In genomic region chr1:87958931-87959330, GRCm38 (mm10) we compare ENCODE assay signal across 18 mouse cellular contexts. TPM values are rescaled to one million over a fixed set of nuclear protein-coding genes. Genes with fewer than 3 reads are reported as not detected.
DNase-seq lines count a peak whose midpoint lies in the region; ATAC-seq and TF ChIP-seq lines count a peak whose summit lies in the region.
"Had no signal": no experiment of that assay in that cellular context is flagged by ENCODE, and none has a peak within 500 bp of the region (broad histone marks: within the 10 kb centered on the region; RNA-seq: fewer than 3 reads in every experiment).

No protein-coding gene starts in this region.

- no peak for DNase-seq in layer of hippocampus, adult 2 months (ENCODE audit: low spot score in 2 of 2)
- DNase-seq in layer of hippocampus, adult 18-20 months (ENCODE audit: low spot score in 2 of 2): no peak
- no peak for DNase-seq in liver, postnatal 0 days
- no peak for DNase-seq in MEL (ENCODE audit: low read depth, low spot score)
- DNase-seq in cerebellum, postnatal 10 days: no peak
- DNase-seq: adrenal gland, postnatal 14 days; cerebellum, adult 18-20 months; cerebellum, adult 9-11 months; heart, postnatal 10 days; heart, postnatal 4 days had no signal

- H3K27ac ChIP-seq in layer of hippocampus, adult 2 months: no peak overlapping the region
- peak overlapping the region; percentile 49; the same call in 1 of the 2 replicates for H3K27ac ChIP-seq in liver, embryonic 15.5 days (replicated peaks)
- H3K27ac ChIP-seq in liver, postnatal 0 days (ENCODE audit: low read depth): no peak overlapping the region
- peak overlapping the region; percentile 99 for H3K27ac ChIP-seq in MEL (ENCODE audit: control insufficient read depth, low read depth, low read length)
- H3K27ac ChIP-seq: embryonic facial prominence, embryonic 10.5 days; forebrain, embryonic 13.5 days; heart, embryonic 10.5 days; hindbrain, embryonic 12.5 days had no signal

- TF ChIP-seq POLR2A in MEL (IDR thresholded peaks at IDR 0.05; ENCODE audit: control insufficient read depth in 1 of 2, insufficient read depth in 1 of 2, low read depth in 1 of 2, low read length in 2 of 2, poor library complexity in 1 of 2): no peak

- 93% methylated on average over 1 of the region's 1 CpGs for whole genome bisulfite sequencing in liver, embryonic 15.5 days (ENCODE audit: insufficient replicate concordance)
- WGBS in liver, postnatal 0 days (ENCODE audit: insufficient replicate concordance): 96% methylated on average over 1 of the region's 1 CpGs

- no peak for ATAC-seq in liver, embryonic 15.5 days (ENCODE audit: insufficient read depth)
- ATAC-seq in liver, postnatal 0 days: no peak
- ATAC-seq: activated CD4-positive, CD25-positive, alpha-beta regulatory T cell, adult 4 months; forebrain, embryonic 13.5 days; hindbrain, embryonic 16.5 days; inflammation-experienced regulatory T-cells, adult 6 months had no signal

- H3K27me3 ChIP-seq in liver, embryonic 15.5 days: no peaks in the 10 kb centered on the region
- H3K27me3 ChIP-seq in liver, postnatal 0 days (ENCODE audit: insufficient read depth, low read length): no peaks in the 10 kb centered on the region
- H3K27me3 ChIP-seq in MEL (ENCODE audit: control insufficient read depth in 1 of 2, insufficient read depth in 2 of 2, low read length in 2 of 2): no peaks in the 10 kb centered on the region
- H3K27me3 ChIP-seq: forebrain, embryonic 13.5 days; hindbrain, embryonic 12.5 days had no signal

- no peak for TF ChIP-seq EP300 in liver, postnatal 0 days (IDR thresholded peaks at IDR 0.05; ENCODE audit: low read depth)
- TF ChIP-seq EP300 in MEL (IDR thresholded peaks at IDR 0.05; ENCODE audit: low read depth in 1 of 2, low read length in 2 of 2): no peak

- no peak overlapping the region for H3K4me2 ChIP-seq in liver, embryonic 15.5 days
- H3K4me2 ChIP-seq in liver, postnatal 0 days (ENCODE audit: low read depth, low read length): no peak overlapping the region
- H3K4me2 ChIP-seq: forebrain, embryonic 13.5 days; hindbrain, embryonic 12.5 days had no signal

- peaks cover 2% of the 10 kb centered on the region; the same call in 1 of the 2 replicates for H3K79me2 ChIP-seq in MEL (ENCODE audit: control insufficient read depth, insufficient read depth, low read length, poor library complexity)

- peaks cover 33% of the 10 kb centered on the region for H3K4me1 ChIP-seq in liver, embryonic 15.5 days (replicated peaks)
- H3K4me1 ChIP-seq in liver, postnatal 0 days (ENCODE audit: insufficient read depth): peaks cover 22% of the 10 kb centered on the region
- H3K4me1 ChIP-seq in MEL (ENCODE audit: control insufficient read depth in 1 of 2, insufficient read depth in 2 of 2, low read length in 2 of 2): peaks cover 21 to 31% of the 10 kb centered on the region in 2 experiments
- H3K4me1 ChIP-seq: embryonic facial prominence, embryonic 10.5 days; forebrain, embryonic 13.5 days; hindbrain, embryonic 12.5 days had no signal

- no peak for TF ChIP-seq RAD21 in MEL (IDR thresholded peaks at IDR 0.05; ENCODE audit: low read depth, low read length)

- H3K36me3 ChIP-seq in liver, embryonic 15.5 days (replicated peaks): peaks cover 35% of the 10 kb centered on the region
- peaks cover 35% of the 10 kb centered on the region for H3K36me3 ChIP-seq in liver, postnatal 0 days (replicated peaks; ENCODE audit: insufficient read depth, low read length)
- peaks cover 3 to 47% of the 10 kb centered on the region in 2 experiments for H3K36me3 ChIP-seq in MEL (ENCODE audit: control insufficient read depth in 1 of 2, insufficient read depth in 2 of 2, low read length in 2 of 2)

- no peak overlapping the region for H3K9ac ChIP-seq in liver, embryonic 15.5 days
- no peak overlapping the region for H3K9ac ChIP-seq in liver, postnatal 0 days (replicated peaks)
- peak overlapping the region; percentile 71 for H3K9ac ChIP-seq in MEL (ENCODE audit: control insufficient read depth, low read depth, low read length, poor library complexity, severe bottlenecking)
- H3K9ac ChIP-seq: forebrain, embryonic 13.5 days; hindbrain, embryonic 12.5 days had no signal

- H3K4me3 ChIP-seq in layer of hippocampus, adult 2 months: no peak overlapping the region
- H3K4me3 ChIP-seq in liver, embryonic 15.5 days (replicated peaks): no peak overlapping the region
- H3K4me3 ChIP-seq in liver, postnatal 0 days (ENCODE audit: low read depth, low read length): no peak overlapping the region
- H3K4me3 ChIP-seq in MEL (ENCODE audit: control insufficient read depth in 1 of 2, insufficient read depth in 1 of 2, low read depth in 2 of 2, low read length in 2 of 2): peak overlapping the region; percentile 16 to 37
- H3K4me3 ChIP-seq: embryonic facial prominence, embryonic 10.5 days; forebrain, embryonic 13.5 days; heart, embryonic 10.5 days; hindbrain, embryonic 12.5 days had no signal

- TF ChIP-seq CTCF in layer of hippocampus, adult 2 months (conservative IDR thresholded peaks at IDR 0.05): peak; percentile 64
- TF ChIP-seq CTCF in liver, postnatal 0 days (IDR thresholded peaks at IDR 0.05; ENCODE audit: low read depth): no peak
- TF ChIP-seq CTCF in MEL (IDR thresholded peaks at IDR 0.05 in 2 of 3, conservative IDR thresholded peaks at IDR 0.05 in 1 of 3; ENCODE audit: control insufficient read depth in 1 of 3, insufficient read depth in 1 of 3, low read depth in 2 of 3, low read length in 3 of 3, poor library complexity in 1 of 3, severe bottlenecking in 1 of 3): no peak

- H3K9me3 ChIP-seq in liver, embryonic 15.5 days (replicated peaks): no peaks in the 10 kb centered on the region
- H3K9me3 ChIP-seq in liver, postnatal 0 days (ENCODE audit: low read length): no peaks in the 10 kb centered on the region
- H3K9me3 ChIP-seq in MEL (replicated peaks; ENCODE audit: insufficient read depth, low read length): no peaks in the 10 kb centered on the region
- H3K9me3 ChIP-seq: embryonic facial prominence, embryonic 10.5 days; forebrain, embryonic 13.5 days; heart, embryonic 10.5 days; hindbrain, embryonic 12.5 days had no signal

TF ChIP-seq in MEL, 35 proteins besides CTCF, POLR2A, EP300 and RAD21:
- TF ChIP-seq MAFK (IDR thresholded peaks at IDR 0.05; ENCODE audit: borderline replicate concordance, low read depth, low read length): no peak
- TF ChIP-seq USF1 (IDR thresholded peaks at IDR 0.05; ENCODE audit: low read depth, low read length): no peak
- TF ChIP-seq ZNF384 (IDR thresholded peaks at IDR 0.05; ENCODE audit: low read depth, low read length): no peak
- TF ChIP-seq MAX (IDR thresholded peaks at IDR 0.05; ENCODE audit: low read length): no peak
- TF ChIP-seq E2F4 (IDR thresholded peaks at IDR 0.05; ENCODE audit: borderline replicate concordance, low read depth, low read length): no peak
- TF ChIP-seq TBP (IDR thresholded peaks at IDR 0.05; ENCODE audit: low read depth, low read length): no peak
- no peak for TF ChIP-seq CHD1 (IDR thresholded peaks at IDR 0.05; ENCODE audit: low read depth, low read length)
- no peak for TF ChIP-seq GATA1 (IDR thresholded peaks at IDR 0.05; ENCODE audit: low read depth, low read length)
- TF ChIP-seq TCF12 (IDR thresholded peaks at IDR 0.05; ENCODE audit: low read depth, low read length): no peak
- TF ChIP-seq MYB (IDR thresholded peaks at IDR 0.05; ENCODE audit: low read depth, low read length): no peak
- TF ChIP-seq MYC (IDR thresholded peaks at IDR 0.05; ENCODE audit: low read depth, low read length): no peak

RNA-seq across cellular contexts. Expression of gene Usp40, which starts 49.4 kb away (rescaled TPM):
- total RNA-seq in layer of hippocampus, adult 2 months (2021): 10 to 100 TPM; 22.9 to 26.7 TPM
- 10 to 100 TPM; 18.4 to 19.8 TPM for total RNA-seq in layer of hippocampus, adult 18-20 months (2021)
- 8.2 and 8.7 TPM in 2 replicates for polyA plus RNA-seq in liver, embryonic 15.5 days (2015; fragmentation: Nextera tagmentation; extraction: Ambion mirVana)
- polyA plus RNA-seq in liver, postnatal 0 days (2015; fragmentation: Nextera tagmentation; extraction: Ambion mirVana): 7.3 and 9.2 TPM in 2 replicates
- 8.8 and 8.9 TPM in 2 replicates for total RNA-seq in MEL (2012; rRNA removed)
- polyA plus RNA-seq in MEL (2012; ENCODE audit: insufficient read depth in 1 of 2, insufficient read length in 2 of 2, low read depth in 1 of 2, low replicate concordance in 2 of 2, missing spikeins in 1 of 2): 10 to 100 TPM in 1 of 2 experiments, not detected in 1; 10.1 TPM

Comparison
In these comparisons a context has a peak if more than half of its experiments do, and no peak if none do; other contexts are left out.
1. H3K27ac ChIP-seq: peak in liver, embryonic 15.5 days (single experiment) and MEL (single experiment); none in layer of hippocampus, adult 2 months (single experiment) and liver, postnatal 0 days (single experiment).
2. H3K4me3 ChIP-seq: peak in MEL (2 of 2); none in layer of hippocampus, adult 2 months (single experiment), liver, embryonic 15.5 days (single experiment) and liver, postnatal 0 days (single experiment).